Mouse (Mus musculus) erythroid progenitor cell, adult 5-6 weeks (primary cell): ENCODE results near the gene Plce1. TPM values are rescaled to one million over a fixed set of nuclear protein-coding genes. Genes with fewer than 3 reads are reported as not detected.

Source experiments
- ATAC-seq: replicated peaks from 2 replicates; pipeline ENCODE4 v1.8.0; 2016; ENCODE audit warnings: moderate number of reproducible peaks, mild to moderate bottlenecking, moderate TSS enrichment, inconsistent platforms; ENCODE audit not compliant: poor library complexity, low FRiP score, severe bottlenecking
- total RNA-seq, 2 experiments: library from RNA; stranded (forward) in 1 of 2; stranded (reverse) in 1 of 2; fragments of 150-400 nt in 1 of 2; fragments of 186-747, 209-891 nt in 1 of 2; gene quantifications; 2 replicates each; pipeline versions ENCODE4 v1.2.3 to v1.2.4; 2015 to 2017; ENCODE audit warnings: low replicate concordance in 2 of 2

Gene Plce1
- not detected in 2 replicates for total RNA-seq (2015; ENCODE audit: low replicate concordance)
- 0.23 TPM in 1 of 2 replicates, not detected in the other for total RNA-seq (2017; ENCODE audit: low replicate concordance)

- ATAC-seq = no peak
These were observed at the start of gene Plce1 for GRCm38 (mm10) chr19:38480731-38481621. TSS of gene Plce1 (plus strand) at chr19:38481109.

GRCm38 (mm10) chr19:38431326-38431725 lies 49.6 kb upstream of the Plce1 start:
- no peak for ATAC-seq

GRCm38 (mm10) chr19:38432021-38432420 lies 48.9 kb upstream of the Plce1 start:
- ATAC-seq = no peak

- ATAC-seq = no peak
These were observed 47.5 kb upstream of the Plce1 start for GRCm38 (mm10) chr19:38433381-38433780.

GRCm38 (mm10) chr19:38435221-38435620 lies 45.7 kb upstream of the Plce1 start:
- no peak for ATAC-seq

DNA sequence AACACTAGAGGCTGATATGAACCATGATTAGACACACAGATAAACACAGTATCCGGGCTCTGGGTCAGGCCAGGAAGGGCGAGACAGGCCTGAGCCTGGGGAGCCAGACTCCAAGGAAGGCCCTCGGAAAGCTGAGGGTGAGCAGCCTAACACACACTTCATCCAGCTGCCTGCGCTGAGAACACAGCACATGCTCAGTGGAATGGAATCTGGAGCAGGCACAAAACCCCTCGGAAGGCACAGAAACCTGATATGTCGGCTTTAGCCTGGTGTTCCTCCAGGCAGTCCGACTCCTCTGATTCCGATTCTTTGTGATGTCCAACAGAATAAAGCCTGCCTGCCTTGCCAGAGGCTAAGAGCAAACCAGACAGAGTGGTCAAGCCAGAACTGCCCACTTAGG lies 39.0 kb upstream of the Plce1 start:
- ATAC-seq = no peak

- ATAC-seq = no peak
These were observed 35.2 kb upstream of the Plce1 start for GRCm38 (mm10) chr19:38445758-38446157.

- ATAC-seq = no peak
These were observed 25.7 kb upstream of the Plce1 start for GRCm38 (mm10) chr19:38455228-38455627.

- no peak for ATAC-seq
These were observed 21.9 kb upstream of the Plce1 start for GRCm38 (mm10) chr19:38458996-38459395.

GRCm38 (mm10) chr19:38460696-38461095 lies 20.2 kb upstream of the Plce1 start:
- no peak for ATAC-seq

DNA sequence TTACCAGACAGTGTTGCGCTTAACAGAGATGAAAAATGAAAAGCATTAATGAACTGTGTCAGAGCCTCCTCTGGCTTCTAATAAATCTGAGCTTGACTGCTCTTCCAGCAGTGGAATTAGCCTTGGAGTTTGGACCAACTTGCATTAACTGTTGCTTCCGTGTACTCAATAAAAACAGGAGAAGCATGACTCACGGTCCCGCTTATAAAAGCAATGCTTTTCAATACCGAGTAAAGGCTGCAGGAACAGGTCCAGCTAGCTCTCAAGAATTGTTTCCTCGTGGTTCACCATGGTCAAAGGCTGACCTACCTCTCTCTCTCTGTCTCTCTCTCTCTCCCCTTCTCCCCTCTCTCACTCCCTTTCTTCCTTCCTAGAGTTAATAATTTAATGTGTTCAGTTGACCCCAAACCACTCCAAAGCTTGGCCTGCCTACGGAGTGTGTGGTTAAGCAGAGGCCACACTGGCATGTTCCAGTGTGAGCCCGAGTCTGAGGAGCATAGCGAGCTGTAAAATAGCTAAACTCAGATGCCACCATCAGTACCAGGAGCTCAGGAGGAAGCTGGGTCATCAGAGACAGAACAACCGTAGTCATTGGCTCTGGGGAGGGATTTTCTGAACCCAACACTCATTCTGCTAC lies 10.5 kb upstream of the Plce1 start:
- no peak for ATAC-seq

DNA sequence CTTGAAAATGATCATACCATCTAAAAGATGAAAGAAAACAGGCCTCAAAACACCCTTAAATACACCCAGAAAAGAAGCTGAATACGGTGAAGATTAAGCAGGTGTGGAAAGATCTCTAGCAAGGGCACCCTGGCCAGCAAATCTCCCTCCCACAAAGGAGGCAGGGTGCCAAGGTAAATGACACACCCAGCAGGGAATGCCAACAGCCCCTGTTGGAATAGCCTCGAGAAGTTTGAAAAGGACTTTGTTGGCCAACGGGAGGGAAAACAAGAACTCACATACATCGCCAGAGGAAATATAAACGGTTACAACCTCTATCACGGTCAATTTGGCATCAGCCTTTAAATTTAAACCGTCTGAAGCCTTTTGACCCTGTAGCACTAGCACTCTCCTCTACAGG lies 5.5 kb upstream of the Plce1 start:
- no peak for ATAC-seq

DNA sequence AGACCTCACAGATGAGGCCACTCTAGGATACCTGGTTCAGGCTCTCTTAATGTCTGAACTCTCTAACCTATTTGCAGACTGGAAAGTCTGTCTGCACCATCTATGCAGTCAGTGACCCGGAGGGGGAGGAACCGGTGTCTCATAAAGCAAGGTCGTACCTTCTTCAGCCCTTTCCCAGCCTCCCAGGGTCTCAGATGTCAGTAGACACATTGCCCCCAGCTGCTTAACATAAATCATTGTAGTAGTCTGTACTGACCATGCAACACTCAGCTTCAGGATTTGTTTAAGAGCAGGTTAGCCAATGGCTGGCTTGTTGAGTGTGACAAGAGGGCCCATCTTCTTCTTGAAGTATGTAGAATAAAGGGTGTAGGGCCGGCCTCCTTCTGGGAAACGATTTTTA lies 2.6 kb upstream of the Plce1 start:
- no peak for ATAC-seq

DNA sequence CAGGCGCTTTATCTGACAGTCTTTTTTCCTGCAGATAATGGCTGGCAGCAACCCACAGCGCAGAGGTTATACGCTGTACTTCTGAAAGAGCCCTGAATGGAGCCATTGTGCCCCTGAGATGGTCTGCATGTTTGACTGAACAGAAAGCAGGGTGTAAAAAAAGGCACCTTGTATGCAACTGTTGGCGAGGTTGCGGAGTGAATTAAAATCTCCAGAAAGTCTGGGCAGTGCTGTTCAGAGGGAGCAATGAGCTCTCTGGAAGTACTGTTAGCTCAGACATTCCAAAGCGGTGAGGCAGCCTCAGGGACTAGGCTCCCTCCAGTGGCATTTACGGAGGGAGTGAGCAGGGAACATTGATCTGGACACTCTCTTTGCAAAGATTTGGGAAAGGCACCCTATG lies 2.0 kb upstream of the Plce1 start:
- no peak for ATAC-seq

DNA sequence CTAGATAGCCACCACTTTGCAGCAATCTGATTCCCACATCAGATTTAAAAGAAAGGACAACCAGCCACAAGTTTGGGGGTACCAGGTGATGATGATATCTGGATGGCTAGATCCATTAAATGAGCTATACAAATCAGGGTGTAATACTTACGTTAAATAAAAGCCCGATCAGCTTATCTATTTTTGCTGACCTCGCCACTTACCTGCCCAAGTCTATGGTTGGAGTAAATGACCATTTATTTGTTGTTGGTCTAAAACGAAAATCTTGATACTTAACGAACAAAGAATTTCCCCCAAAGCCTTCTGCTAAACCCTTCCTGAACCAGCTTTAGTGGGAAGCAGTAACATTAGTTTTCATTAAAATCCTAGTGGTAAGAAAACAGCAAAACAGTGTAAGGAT lies 1.4 kb upstream of the Plce1 start:
- no peak for ATAC-seq

GRCm38 (mm10) chr19:38480156-38480720 lies 671 bp upstream of the Plce1 start:
- no peak for ATAC-seq

- ATAC-seq = no peak
These were observed 997 bp downstream of the Plce1 start for GRCm38 (mm10) chr19:38481906-38482305.

DNA sequence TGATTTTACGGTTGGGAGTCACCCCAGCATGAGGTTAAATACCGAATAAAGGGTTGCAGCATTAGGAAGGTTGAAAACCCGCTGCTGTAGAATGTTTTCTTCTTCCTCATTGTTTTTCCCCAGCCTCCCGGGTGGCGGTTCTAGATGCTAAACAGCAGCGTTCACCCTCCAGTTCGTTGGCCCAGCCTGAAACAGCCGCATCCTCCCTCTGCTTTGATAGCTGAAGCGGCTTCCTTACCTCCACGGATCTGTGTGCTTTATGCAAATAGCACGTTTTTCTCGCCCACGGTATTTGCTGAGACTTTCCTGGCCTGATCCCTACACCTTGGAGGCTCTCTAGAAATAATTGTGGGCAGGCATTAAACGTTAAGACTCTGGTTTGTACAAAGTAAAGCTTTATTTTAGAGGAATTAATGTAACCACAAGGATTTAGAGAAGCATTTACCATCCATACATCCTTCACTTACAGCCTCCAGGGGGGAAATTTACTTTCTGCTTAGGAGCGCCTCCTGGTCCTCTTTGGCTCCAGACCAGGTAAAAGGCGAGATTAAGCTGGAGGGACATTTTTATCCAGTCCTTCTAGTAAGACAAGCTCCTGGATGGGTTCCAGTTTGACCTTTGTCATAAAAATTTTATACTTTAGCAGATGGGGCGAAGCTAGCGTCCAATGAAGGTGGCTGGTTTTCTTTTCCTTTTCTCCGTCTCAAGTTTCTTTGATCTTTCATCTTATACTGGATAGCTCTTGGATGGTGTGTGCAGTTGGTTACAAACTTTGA lies 1.7 kb downstream of the Plce1 start:
- no peak for ATAC-seq

- no peak for ATAC-seq
These were observed 5.1 kb downstream of the Plce1 start for GRCm38 (mm10) chr19:38485779-38486555.
